Mouse (Mus musculus) megakaryocyte progenitor cell, adult 5-6 weeks (primary cell): ENCODE data around the gene Olfr982. TPM values are rescaled to one million over a fixed set of nuclear protein-coding genes. Genes with fewer than 3 reads are reported as not detected.

Source experiments
- ATAC-seq: replicated peaks from 2 replicates; pipeline ENCODE4 v1.8.0; 2016; ENCODE audit warnings: mild to moderate bottlenecking, moderate TSS enrichment, inconsistent platforms; ENCODE audit not compliant: poor library complexity
- total RNA-seq, 2 experiments: library from RNA; stranded (forward) in 1 of 2; stranded (reverse) in 1 of 2; fragments of 157-497, 149-512 nt in 1 of 2; fragments of 200-1000 nt in 1 of 2; gene quantifications; 2 replicates each; pipeline versions ENCODE4 v1.2.3 to v1.2.4; 2015 to 2017

Gene Olfr982
- total RNA-seq (2015) (not detected in 2 replicates), total RNA-seq (2017) (not detected in 2 replicates)

DNA sequence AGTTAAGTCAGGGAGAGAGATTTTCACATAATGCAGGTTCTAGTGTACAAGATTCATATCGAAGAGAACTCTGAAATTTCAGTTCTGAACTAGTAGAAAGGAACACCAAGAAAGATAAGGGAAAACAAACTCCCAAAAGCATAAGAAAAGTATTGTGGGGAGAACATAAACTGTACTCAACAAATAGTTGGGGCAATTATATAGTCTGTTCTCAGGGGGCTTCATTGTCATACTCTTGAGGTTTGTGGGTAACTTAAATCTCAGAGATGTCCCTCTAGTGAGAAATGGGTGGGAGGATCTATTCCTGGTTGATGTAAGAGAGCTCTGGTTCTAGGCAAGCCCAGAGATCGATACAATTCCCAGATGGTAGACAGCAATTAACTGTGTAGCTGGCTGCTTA lies at the start of gene Olfr982:
Gene Olfr982, plus strand, starts transcription at position 301 of the 400 bp plus-strand sequence.
- ATAC-seq, result no peak

- ATAC-seq, result no peak
Observed at GRCm38 (mm10) chr9:40050138-40050537, 23.5 kb upstream of the Olfr982 start.

- no peak for ATAC-seq
Observed at GRCm38 (mm10) chr9:40093495-40093894, 19.9 kb downstream of the Olfr982 start, which contains the start of gene Olfr983. Olfr983 (minus strand) TSS chr9:40093595.

GRCm38 (mm10) chr9:40094769-40095168 lies 21.1 kb downstream of the Olfr982 start:
- no peak for ATAC-seq

DNA sequence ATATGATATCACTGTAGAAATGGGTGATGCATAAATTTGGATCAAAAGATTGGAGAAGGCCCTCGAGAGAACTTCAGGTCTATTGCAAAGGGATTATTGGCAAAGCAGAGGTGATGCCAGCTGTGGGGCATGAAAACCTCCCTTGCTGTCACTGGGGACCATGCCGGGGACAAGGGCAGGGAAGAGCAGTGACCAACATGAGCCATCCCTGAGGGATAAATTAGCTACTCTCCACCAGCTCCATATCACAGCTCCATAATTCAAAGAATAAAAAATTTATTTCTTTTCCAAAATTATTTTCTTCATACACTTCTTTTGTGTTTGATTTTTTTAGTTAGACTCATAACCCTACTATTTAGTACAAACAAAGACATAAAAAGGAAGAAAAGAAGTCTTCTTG lies 40.5 kb downstream of the Olfr982 start, which contains the start of gene Olfr984:
Gene Olfr984, minus strand, starts transcription at position 101 of the 400 bp plus-strand sequence.
- no peak for ATAC-seq

DNA sequence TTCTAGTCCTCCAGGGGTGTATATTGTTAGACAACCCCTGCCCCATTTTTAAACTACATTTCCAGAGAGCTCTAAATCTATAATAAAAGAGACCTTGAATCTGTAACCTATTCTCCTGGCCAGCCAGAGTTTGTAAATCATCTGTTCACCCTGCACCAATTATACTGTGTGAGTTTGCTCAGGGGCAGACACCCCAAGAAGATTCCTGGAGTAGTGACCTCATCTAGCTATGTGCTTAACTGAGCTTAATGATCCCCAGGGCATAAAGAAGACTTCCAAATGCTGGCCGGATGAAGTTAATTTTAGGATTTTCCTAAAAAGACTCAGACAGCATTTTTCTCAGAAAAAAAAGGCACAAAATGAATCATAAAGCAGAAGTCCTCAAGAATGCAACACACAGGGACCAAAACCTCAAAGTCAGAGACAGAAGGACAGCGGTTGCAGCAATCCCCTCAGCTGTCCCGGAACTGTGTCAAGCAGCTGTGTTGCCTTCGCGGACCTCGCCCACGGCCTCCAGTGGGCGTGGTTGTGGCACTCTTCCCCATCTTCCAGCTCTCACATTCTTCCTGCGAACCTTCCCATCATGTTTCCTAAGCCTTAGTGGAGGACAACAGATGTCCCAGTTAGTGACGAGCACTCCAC lies 43.1 kb downstream of the Olfr982 start:
- peak; percentile 100 for ATAC-seq

DNA sequence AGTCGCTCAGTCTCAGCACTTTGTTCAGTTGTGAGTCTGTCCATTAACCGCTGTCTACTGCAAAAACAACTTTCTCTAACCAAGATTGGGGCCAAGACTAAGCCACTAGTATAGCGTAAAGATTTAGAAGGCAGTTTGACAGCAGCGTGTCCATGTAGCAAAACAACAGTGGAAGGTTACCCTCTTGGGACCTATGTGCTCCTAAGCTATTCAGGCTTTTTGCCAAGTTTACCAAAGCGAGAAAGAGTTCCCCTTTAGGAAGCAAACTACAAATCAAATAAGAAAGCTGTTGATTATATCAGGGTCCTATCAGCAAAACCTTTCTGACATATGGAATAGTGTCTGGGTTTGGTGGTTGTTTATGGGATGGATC lies 43.6 kb downstream of the Olfr982 start:
- peak; percentile 20; the same call in 1 of the 2 replicates for ATAC-seq

Other genes with a start within 250 kb of the Olfr982 start
- gene Olfr971, start 237.0 kb upstream of the Olfr982 start, total RNA-seq (2015), result not detected in 2 replicates
- not detected in 2 replicates for gene Olfr971, start 237.0 kb upstream of the Olfr982 start, total RNA-seq (2017)
- gene Olfr972, start 207.4 kb upstream of the Olfr982 start, total RNA-seq (2015), result not detected in 2 replicates
- gene Olfr972, start 207.4 kb upstream of the Olfr982 start, total RNA-seq (2017), result not detected in 2 replicates
- not detected in 2 replicates for gene Olfr229, start 166.5 kb upstream of the Olfr982 start, total RNA-seq (2015)
- gene Olfr229, start 166.5 kb upstream of the Olfr982 start, total RNA-seq (2017), result not detected in 2 replicates
- not detected in 2 replicates for gene Olfr974, start 136.3 kb upstream of the Olfr982 start, total RNA-seq (2015)
- gene Olfr974, start 136.3 kb upstream of the Olfr982 start, total RNA-seq (2017), result not detected in 2 replicates
- gene Olfr975, start 121.8 kb upstream of the Olfr982 start, total RNA-seq (2015), result not detected in 2 replicates
- not detected in 2 replicates for gene Olfr975, start 121.8 kb upstream of the Olfr982 start, total RNA-seq (2017)
- not detected in 2 replicates for gene Olfr976, start 112.7 kb upstream of the Olfr982 start, total RNA-seq (2015)
- not detected in 2 replicates for gene Olfr976, start 112.7 kb upstream of the Olfr982 start, total RNA-seq (2017)
- gene Olfr978, start 81.7 kb upstream of the Olfr982 start, total RNA-seq (2015), result not detected in 2 replicates
- not detected in 2 replicates for gene Olfr978, start 81.7 kb upstream of the Olfr982 start, total RNA-seq (2017)
- not detected in 2 replicates for gene Olfr979, start 70.4 kb upstream of the Olfr982 start, total RNA-seq (2015)
- gene Olfr979, start 70.4 kb upstream of the Olfr982 start, total RNA-seq (2017), result not detected in 2 replicates
- not detected in 2 replicates for gene Olfr980, start 64.2 kb upstream of the Olfr982 start, total RNA-seq (2015)
- not detected in 2 replicates for gene Olfr980, start 64.2 kb upstream of the Olfr982 start, total RNA-seq (2017)
- not detected in 2 replicates for gene Olfr981, start 52.4 kb upstream of the Olfr982 start, total RNA-seq (2015)
- not detected in 2 replicates for gene Olfr981, start 52.4 kb upstream of the Olfr982 start, total RNA-seq (2017)
- not detected in 2 replicates for gene Olfr983, start 19.8 kb downstream of the Olfr982 start, total RNA-seq (2015)
- not detected in 2 replicates for gene Olfr983, start 19.8 kb downstream of the Olfr982 start, total RNA-seq (2017)
- not detected in 2 replicates for gene Olfr984, start 40.4 kb downstream of the Olfr982 start, total RNA-seq (2015)
- not detected in 2 replicates for gene Olfr984, start 40.4 kb downstream of the Olfr982 start, total RNA-seq (2017)
- gene Olfr985, start 56.4 kb downstream of the Olfr982 start, total RNA-seq (2015), result not detected in 2 replicates
- gene Olfr985, start 56.4 kb downstream of the Olfr982 start, total RNA-seq (2017), result not detected in 2 replicates
- gene Tmem225, start 74.3 kb downstream of the Olfr982 start, total RNA-seq (2015), result not detected in 2 replicates
- not detected in 2 replicates for gene Tmem225, start 74.3 kb downstream of the Olfr982 start, total RNA-seq (2017)
- gene Olfr986, start 107.1 kb downstream of the Olfr982 start, total RNA-seq (2015), result not detected in 2 replicates
- gene Olfr986, start 107.1 kb downstream of the Olfr982 start, total RNA-seq (2017), result not detected in 2 replicates
- 3.0 and 4.6 TPM in 2 replicates for gene Zfp202, start 118.5 kb downstream of the Olfr982 start, total RNA-seq (2015)
- 2.3 and 4.9 TPM in 2 replicates for gene Zfp202, start 118.5 kb downstream of the Olfr982 start, total RNA-seq (2017)
- 0.17 TPM in 1 of 2 replicates, not detected in the other for gene Scn3b, start 195.4 kb downstream of the Olfr982 start, total RNA-seq (2015)
- gene Scn3b, start 195.4 kb downstream of the Olfr982 start, total RNA-seq (2017), result 0.10 TPM in 1 of 2 replicates, not detected in the other